Mouse (Mus musculus): ENCODE measurements around the gene Atp13a4.

DNA sequence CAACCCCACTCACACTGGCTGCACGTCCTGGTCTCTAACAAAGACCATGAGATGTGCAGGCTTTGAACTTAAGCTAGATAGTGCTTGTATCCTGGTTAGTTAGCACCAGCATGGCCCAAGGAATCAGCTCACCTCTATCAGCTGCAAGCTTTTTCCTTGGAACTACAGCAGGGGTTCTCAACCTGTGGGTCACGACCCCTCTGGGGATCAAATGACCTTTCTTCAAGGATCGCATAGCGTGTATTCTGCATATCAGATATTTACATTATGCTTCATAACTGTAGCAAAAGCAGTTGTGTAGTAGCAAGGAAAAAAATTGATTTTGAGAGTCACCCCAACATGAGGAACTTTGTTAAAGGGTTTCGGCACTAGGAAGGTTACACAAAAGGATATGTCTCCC is 15.0 kb upstream of the Atp13a4 start:
- TF ChIP-seq POLR2A (IDR thresholded peaks at IDR 0.05; ENCODE audit: borderline replicate concordance, control insufficient read depth, low read depth, low read length): no peak
- no peak for TF ChIP-seq CTCF (IDR thresholded peaks at IDR 0.05; ENCODE audit: control insufficient read depth, insufficient read depth, low read length)
